Mouse (Mus musculus): ENCODE results near the gene Dlgap4. TPM values are rescaled to one million over a fixed set of nuclear protein-coding genes. Genes with fewer than 3 reads are reported as not detected.

The Dlgap4 gene
- polyA plus RNA-seq, 1 experiment from 2014 or later, result 126 TPM

Other genes starting within 250 kb of the Dlgap4 start
- gene Epb41l1, start 192.8 kb upstream of the Dlgap4 start, polyA plus RNA-seq (2016; fragmentation: Nextera tagmentation; extraction: Ambion mirVana), result 0.93 and 1.1 TPM in 2 replicates
- gene Aar2, start 66.1 kb upstream of the Dlgap4 start, polyA plus RNA-seq (2016; fragmentation: Nextera tagmentation; extraction: Ambion mirVana), result 51.6 and 53.4 TPM in 2 replicates
- gene Myl9, start 161.7 kb downstream of the Dlgap4 start, polyA plus RNA-seq (2016; fragmentation: Nextera tagmentation; extraction: Ambion mirVana), result 79.0 and 80.3 TPM in 2 replicates
- gene Tgif2, start 226.3 kb downstream of the Dlgap4 start, polyA plus RNA-seq (2016; fragmentation: Nextera tagmentation; extraction: Ambion mirVana), result 108 and 109 TPM in 2 replicates
- gene 4930518I15Rik, start 244.2 kb downstream of the Dlgap4 start, polyA plus RNA-seq (2016; fragmentation: Nextera tagmentation; extraction: Ambion mirVana), result 7.7 and 9.3 TPM in 2 replicates
- gene Rab5if, start 249.4 kb downstream of the Dlgap4 start, polyA plus RNA-seq (2016; fragmentation: Nextera tagmentation; extraction: Ambion mirVana), result 185 and 186 TPM in 2 replicates